Comparison of ENCODE assay signal across 8 mouse cellular contexts in the genomic region with DNA sequence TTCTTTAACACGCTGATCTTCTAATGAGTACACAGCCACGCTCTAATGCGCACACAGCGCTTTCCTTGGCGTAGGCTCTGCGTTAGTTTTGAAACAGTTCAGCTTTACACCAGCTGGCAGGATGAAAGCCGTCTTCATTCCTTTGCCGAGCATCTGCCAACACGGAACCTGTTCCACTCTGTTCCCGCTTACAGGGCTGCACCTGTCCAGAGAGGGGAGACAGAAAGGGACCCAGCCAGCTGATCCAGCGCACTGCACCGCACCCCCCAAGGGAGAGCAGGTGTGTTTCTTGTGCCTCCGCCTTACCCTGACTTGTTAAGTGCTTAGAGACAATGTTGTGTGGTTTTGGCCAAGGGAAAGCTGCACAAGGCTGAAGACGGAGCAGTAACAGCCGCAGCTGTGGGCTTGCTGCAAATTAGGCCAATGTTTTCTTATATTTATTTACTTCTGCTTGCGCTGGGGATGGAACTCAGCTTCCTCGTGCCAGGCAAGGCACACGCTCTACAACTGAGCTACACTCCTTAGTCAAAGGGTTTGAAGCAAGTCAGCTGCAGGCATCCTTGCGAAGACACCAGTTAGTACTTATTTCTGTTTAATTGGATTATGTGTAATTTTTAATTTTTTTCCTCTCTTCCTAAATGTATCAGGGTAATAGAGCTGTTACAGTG. TPM values are rescaled to one million over a fixed set of nuclear protein-coding genes. Genes with fewer than 3 reads are reported as not detected.
A peak's percentile ranks its signal among the peaks of the same experiment; 100 is the strongest.
DNase-seq lines count a peak whose midpoint lies in the region; ATAC-seq and TF ChIP-seq lines count a peak whose summit lies in the region.

No protein-coding gene starts in this region.

- 0 out of 2 replicates have a peak, but pooled peaks cover 4% of the 10 kb centered on the region for H3K4me1 ChIP-seq in cerebellum, adult 2 months (ENCODE audit: control insufficient read depth, insufficient read depth, low read length)
- no peaks in the 10 kb centered on the region for H3K4me1 ChIP-seq in midbrain, postnatal 0 days (ENCODE audit: insufficient read depth, low read length)

- no peak for ATAC-seq in midbrain, postnatal 0 days (ENCODE audit: low FRiP score)
- ATAC-seq in inflammation-experienced regulatory T-cells, adult 6 months, result no peak

- H3K4me3 ChIP-seq in cerebellum, adult 2 months (replicated peaks; ENCODE audit: insufficient read depth, low read depth, low read length), result no peak overlapping the region
- H3K4me3 ChIP-seq in layer of hippocampus, adult 2 months, result no peak overlapping the region
- H3K4me3 ChIP-seq in midbrain, postnatal 0 days (ENCODE audit: low read depth, low read length), result no peak overlapping the region

- H3K9me3 ChIP-seq in midbrain, postnatal 0 days (ENCODE audit: low read length), result no peaks in the 10 kb centered on the region

- no peak overlapping the region for H3K27ac ChIP-seq in cerebellum, adult 2 months (ENCODE audit: insufficient read depth, low read length)
- no peak overlapping the region for H3K27ac ChIP-seq in layer of hippocampus, adult 2 months
- no peak overlapping the region for H3K27ac ChIP-seq in midbrain, postnatal 0 days (ENCODE audit: low read depth, low read length)

- DNase-seq in cerebellum, postnatal 10 days, result peak; percentile 34 to 41
- DNase-seq in cerebellum, adult 2 months, result no peak
- peak; percentile 23 for DNase-seq in urinary bladder, adult 2 months (ENCODE audit: low spot score)
- no peak for DNase-seq in urinary bladder, postnatal 4 days (ENCODE audit: low spot score in 2 of 2)
- DNase-seq in layer of hippocampus, adult 2 months (ENCODE audit: low spot score in 2 of 2), result peak; percentile 34 to 66
- peak; percentile 65 for DNase-seq in midbrain, postnatal 0 days (ENCODE audit: low spot score)
- DNase-seq in urinary bladder, postnatal 10 days (ENCODE audit: low spot score), result no peak

- H3K36me3 ChIP-seq in midbrain, postnatal 0 days (ENCODE audit: insufficient read depth, low read length), result no peaks in the 10 kb centered on the region

- TF ChIP-seq CTCF in cerebellum, adult 2 months (IDR thresholded peaks at IDR 0.05; ENCODE audit: borderline replicate concordance, insufficient read depth, low read depth, low read length), result no peak
- no peak for TF ChIP-seq CTCF in layer of hippocampus, adult 2 months (conservative IDR thresholded peaks at IDR 0.05)
- no peak for TF ChIP-seq CTCF in midbrain, postnatal 0 days (IDR thresholded peaks at IDR 0.05)

- TF ChIP-seq POLR2A in cerebellum, adult 2 months (IDR thresholded peaks at IDR 0.05; ENCODE audit: borderline replicate concordance, insufficient read depth, low read length), result no peak

- H3K4me2 ChIP-seq in midbrain, postnatal 0 days (ENCODE audit: low read depth, low read length, poor library complexity, severe bottlenecking), result peak overlapping the region; percentile 25; the same call in 1 of the 2 replicates

- no peaks in the 10 kb centered on the region for H3K27me3 ChIP-seq in cerebellum, adult 2 months (ENCODE audit: control insufficient read depth, insufficient read depth, low read length)
- no peaks in the 10 kb centered on the region for H3K27me3 ChIP-seq in midbrain, postnatal 0 days (ENCODE audit: insufficient read depth, low read length)

- no peak overlapping the region for H3K9ac ChIP-seq in midbrain, postnatal 0 days (replicated peaks; ENCODE audit: low read length, poor library complexity, severe bottlenecking)

- WGBS in cerebellum, adult 2 months, result 9% methylated on average over 19 of the region's 19 CpGs
- WGBS in midbrain, postnatal 0 days, result 61% methylated on average over 19 of the region's 19 CpGs

RNA-seq across cellular contexts. Expression of a gene that starts 36.8 kb away (rescaled TPM):
- 28.0 and 31.7 TPM in 2 replicates for polyA plus RNA-seq in cerebellum, adult 2 months (2012; rRNA removed)
- polyA plus RNA-seq in urinary bladder, adult 2 months (2012; rRNA removed), result 37.9 and 45.4 TPM in 2 replicates
- total RNA-seq in layer of hippocampus, adult 2 months (2021), result 10 to 100 TPM; 60.5 to 65.6 TPM
- total RNA-seq in midbrain, postnatal 0 days (2014; rRNA removed), result 43.7 and 45.5 TPM in 2 replicates
- polyA plus RNA-seq in midbrain, postnatal 0 days (2015; fragmentation: Nextera tagmentation; extraction: Ambion mirVana), result 26.6 and 28.0 TPM in 2 replicates
- polyA plus RNA-seq in inflammation-experienced regulatory T-cells, adult 6 months (2017; shearing (Covaris generic)), result 10 to 100 TPM; 25.6 to 31.5 (median 27.3) TPM

Comparison
In these comparisons a context has a peak if more than half of its experiments do, and no peak if none do; other contexts are left out.
1. DNase-seq: peak in cerebellum, postnatal 10 days (2 of 2), urinary bladder, adult 2 months (single experiment), layer of hippocampus, adult 2 months (2 of 2) and midbrain, postnatal 0 days (single experiment); none in cerebellum, adult 2 months (0 of 2), urinary bladder, postnatal 4 days (0 of 2) and urinary bladder, postnatal 10 days (single experiment).